Mouse (Mus musculus): Measurements from ENCODE around the gene Fam57b. TPM values are rescaled to one million over a fixed set of nuclear protein-coding genes. Genes with fewer than 3 reads are reported as not detected.
A peak's percentile ranks its signal among the peaks of the same experiment; 100 is the strongest.

The Fam57b gene
- total RNA-seq, 2 experiments from 2014 or later, result 10.1 to 11.0 TPM

GRCm38 (mm10) chr7:126862147-126862784 lies 64.8 kb downstream of the Fam57b start, which contains the start of gene Ino80e:
TSS of gene Ino80e (minus strand) at chr7:126862377.
- intact Hi-C loops (cut with DNase I), result loop anchor here (1.0 kb wide), 1 partner anchor 19 kb away; no protein-coding TSS in a partner anchor
- peak; percentile 95 to 97 for DNase-seq

GRCm38 (mm10) chr7:126863791-126864190 lies 66.3 kb downstream of the Fam57b start:
- intact Hi-C loops (cut with DNase I), result no loop called here
- DNase-seq, result no peak

GRCm38 (mm10) chr7:126867534-126867933 lies 70.1 kb downstream of the Fam57b start:
- no peak for DNase-seq
- intact Hi-C loops (cut with DNase I), result no loop called here

GRCm38 (mm10) chr7:126868003-126868402 lies 70.5 kb downstream of the Fam57b start:
- no peak for DNase-seq
- intact Hi-C loops (cut with DNase I), result no loop called here

- DNase-seq, result no peak
- intact Hi-C loops (cut with DNase I), result no loop called here
These were observed 72.5 kb downstream of the Fam57b start for GRCm38 (mm10) chr7:126869780-126870519.

GRCm38 (mm10) chr7:126870520-126870891 lies 73.0 kb downstream of the Fam57b start:
- intact Hi-C loops (cut with DNase I), result no loop called here

GRCm38 (mm10) chr7:126877239-126877638 lies 79.8 kb downstream of the Fam57b start:
- intact Hi-C loops (cut with DNase I), result no loop called here

More at GRCm38 (mm10) chr7:126870520-126870891, 73.0 kb downstream of the Fam57b start:
- no peak for DNase-seq

More at GRCm38 (mm10) chr7:126877239-126877638, 79.8 kb downstream of the Fam57b start:
- no peak for DNase-seq

Other genes starting within 250 kb of the Fam57b start
- 100 to 1,000 TPM; 149 to 159 TPM for gene Eif3c, start 231.3 kb upstream of the Fam57b start, total RNA-seq (2021)
- gene Apobr, start 212.7 kb upstream of the Fam57b start, total RNA-seq (2021), result under 1 TPM; 0.69 to 0.81 TPM
- 10 to 100 TPM; 14.7 to 16.6 TPM for gene Cln3, start 211.9 kb upstream of the Fam57b start, total RNA-seq (2021)
- gene Il27, start 202.7 kb upstream of the Fam57b start, total RNA-seq (2021), result not detected
- 10 to 100 TPM in 1 of 2 experiments, 1 to 10 TPM in 1; 7.2 to 10.5 TPM for gene Nupr1, start 166.8 kb upstream of the Fam57b start, total RNA-seq (2021)
- 10 to 100 TPM; 26.0 to 32.0 TPM for gene Sgf29, start 148.4 kb upstream of the Fam57b start, total RNA-seq (2021)
- gene Sult1a1, start 121.2 kb upstream of the Fam57b start, total RNA-seq (2021), result 10 to 100 TPM; 12.0 to 32.5 TPM
- 10 to 100 TPM; 50.7 to 59.8 TPM for gene Bola2, start 102.3 kb upstream of the Fam57b start, total RNA-seq (2021)
- gene Slx1b, start 101.9 kb upstream of the Fam57b start, total RNA-seq (2021), result 1 to 10 TPM; 6.1 to 8.0 TPM
- gene Coro1a, start 89.9 kb upstream of the Fam57b start, total RNA-seq (2021), result 10 to 100 TPM; 12.7 to 14.6 TPM
- 100 to 1,000 TPM in 1 of 2 experiments, 10 to 100 TPM in 1; 97.7 to 103 TPM for gene Mapk3, start 38.1 kb upstream of the Fam57b start, total RNA-seq (2021)
- 1 to 10 TPM; 3.6 to 4.6 TPM for gene Gdpd3, start 31.3 kb upstream of the Fam57b start, total RNA-seq (2021)
- gene Ypel3, start 20.7 kb upstream of the Fam57b start, total RNA-seq (2021), result 10 to 100 TPM; 61.9 to 71.7 TPM
- under 1 TPM; 0.29 to 0.35 TPM for gene Tbx6, start 16.2 kb upstream of the Fam57b start, total RNA-seq (2021)
- 10 to 100 TPM; 53.2 to 58.2 TPM for gene Ppp4c, start 5.2 kb upstream of the Fam57b start, total RNA-seq (2021)
- not detected for gene 4930451I11Rik, start 34.0 kb downstream of the Fam57b start, total RNA-seq (2021)
- not detected for gene Doc2a, start 49.7 kb downstream of the Fam57b start, total RNA-seq (2021)
- 10 to 100 TPM; 10.3 to 13.8 TPM for gene Hirip3, start 64.3 kb downstream of the Fam57b start, total RNA-seq (2021)
- 10 to 100 TPM; 23.8 to 30.0 TPM for gene Ino80e, start 64.7 kb downstream of the Fam57b start, total RNA-seq (2021)
- gene Taok2, start 87.0 kb downstream of the Fam57b start, total RNA-seq (2021), result 10 to 100 TPM; 65.6 to 65.7 TPM
- 10 to 100 TPM; 16.3 to 17.6 TPM for gene Tmem219, start 125.2 kb downstream of the Fam57b start, total RNA-seq (2021)
- gene Kctd13, start 131.2 kb downstream of the Fam57b start, total RNA-seq (2021), result 1 to 10 TPM; 7.7 to 9.7 TPM
- not detected for gene Asphd1, start 151.9 kb downstream of the Fam57b start, total RNA-seq (2021)
- 10 to 100 TPM; 23.3 to 30.4 TPM for gene Sez6l2, start 152.9 kb downstream of the Fam57b start, total RNA-seq (2021)
- gene Cdipt, start 178.2 kb downstream of the Fam57b start, total RNA-seq (2021), result 10 to 100 TPM; 73.8 to 82.0 TPM
- under 1 TPM; 0.47 to 0.84 TPM for gene Cdiptos, start 178.4 kb downstream of the Fam57b start, total RNA-seq (2021)
- gene Mvp, start 217.0 kb downstream of the Fam57b start, total RNA-seq (2021), result 10 to 100 TPM; 45.3 to 50.1 TPM
- gene Pagr1b, start 218.8 kb downstream of the Fam57b start, total RNA-seq (2021), result not detected
- 10 to 100 TPM in 1 of 2 experiments, 1 to 10 TPM in 1; 6.4 to 19.6 TPM for gene Pagr1a, start 219.7 kb downstream of the Fam57b start, total RNA-seq (2021)
- 10 to 100 TPM; 19.0 to 27.2 TPM for gene Gm42742, start 223.4 kb downstream of the Fam57b start, total RNA-seq (2021)
- gene Prrt2, start 223.5 kb downstream of the Fam57b start, total RNA-seq (2021), result 1 to 10 TPM; 1.0 to 2.3 TPM
- 100 to 1,000 TPM; 106 to 113 TPM for gene Maz, start 229.4 kb downstream of the Fam57b start, total RNA-seq (2021)
- 10 to 100 TPM; 15.3 to 17.6 TPM for gene Kif22, start 244.8 kb downstream of the Fam57b start, total RNA-seq (2021)

All from heart, postnatal 10 days (tissue).